Mouse (Mus musculus): ENCODE measurements at regions not wholly inside any gene's neighbourhood (a gene's known extent, or its start where the extent isn't known, plus 50 kb on each side); places are given as distances from the start of the nearest gene placed in this dataset.
"Not testable (repeated sequence)": the region's sequence is repeated elsewhere in the genome, so short reads cannot be mapped to it uniquely, and the experiment has no call there.

GRCm38 (mm10) chr17:3006662-3007061 lies 108.1 kb upstream of the Scaf8 start:
- DNase-seq (ENCODE audit: low read depth, low spot score), result peak; percentile 0

- peak; percentile 1 for DNase-seq (ENCODE audit: low read depth, low spot score)
Measured at GRCm38 (mm10) chr17:3007234-3007633, 107.5 kb upstream of the Scaf8 start.

- DNase-seq (ENCODE audit: low read depth, low spot score), result peak; percentile 4
Measured at GRCm38 (mm10) chr17:3009939-3010338, 104.8 kb upstream of the Scaf8 start.

- DNase-seq (ENCODE audit: low read depth, low spot score), result no peak
Measured at GRCm38 (mm10) chr17:3012045-3012444, 102.7 kb upstream of the Scaf8 start.

GRCm38 (mm10) chr17:3019631-3020391 lies 95.0 kb upstream of the Scaf8 start:
- peak; percentile 4 for DNase-seq (ENCODE audit: low read depth, low spot score)

GRCm38 (mm10) chr17:3020406-3020805 lies 94.4 kb upstream of the Scaf8 start:
- DNase-seq (ENCODE audit: low read depth, low spot score), result peak; percentile 2

- peak; percentile 1 for DNase-seq (ENCODE audit: low read depth, low spot score)
Measured at GRCm38 (mm10) chr17:3022245-3022935, 92.4 kb upstream of the Scaf8 start.

GRCm38 (mm10) chr17:3022936-3023247 lies 91.9 kb upstream of the Scaf8 start:
- DNase-seq (ENCODE audit: low read depth, low spot score), result not testable (repeated sequence)

- peak; percentile 1 for DNase-seq (ENCODE audit: low read depth, low spot score)
Measured at GRCm38 (mm10) chr17:3023426-3023825, 91.3 kb upstream of the Scaf8 start.

- peak; percentile 0 for DNase-seq (ENCODE audit: low read depth, low spot score)
Measured at GRCm38 (mm10) chr17:3026859-3027258, 87.9 kb upstream of the Scaf8 start.

GRCm38 (mm10) chr17:3027376-3027775 lies 87.4 kb upstream of the Scaf8 start:
- peak; percentile 1 for DNase-seq (ENCODE audit: low read depth, low spot score)

- DNase-seq (ENCODE audit: low read depth, low spot score), result not testable (repeated sequence)
Measured at GRCm38 (mm10) chr17:3029750-3030149, 85.0 kb upstream of the Scaf8 start.

- no peak for DNase-seq (ENCODE audit: low read depth, low spot score)
Measured at GRCm38 (mm10) chr17:3035099-3035498, 79.7 kb upstream of the Scaf8 start.

- no peak for DNase-seq (ENCODE audit: low read depth, low spot score)
Measured at GRCm38 (mm10) chr17:3037145-3037870, 77.5 kb upstream of the Scaf8 start.

- no peak for DNase-seq (ENCODE audit: low read depth, low spot score)
Measured at GRCm38 (mm10) chr17:3038067-3038466, 76.7 kb upstream of the Scaf8 start.

GRCm38 (mm10) chr17:3044520-3044919 lies 70.3 kb upstream of the Scaf8 start:
- DNase-seq (ENCODE audit: low read depth, low spot score), result not testable (repeated sequence)

- DNase-seq (ENCODE audit: low read depth, low spot score), result not testable (repeated sequence)
Measured at GRCm38 (mm10) chr17:3053859-3054258, 60.9 kb upstream of the Scaf8 start.

GRCm38 (mm10) chr17:3054848-3055247 lies 59.9 kb upstream of the Scaf8 start:
- DNase-seq (ENCODE audit: low read depth, low spot score), result peak; percentile 90

- DNase-seq (ENCODE audit: low read depth, low spot score), result not testable (repeated sequence)
Measured at GRCm38 (mm10) chr17:3055376-3055775, 59.4 kb upstream of the Scaf8 start.

GRCm38 (mm10) chr17:3063401-3063800 lies 51.4 kb upstream of the Scaf8 start:
- DNase-seq (ENCODE audit: low read depth, low spot score), result peak; percentile 51

Measured in ZHBTc4 (cell line).